Mouse (Mus musculus) skeletal muscle tissue, adult 2 months (tissue): ENCODE measurements around the gene Cep128.
A peak's percentile ranks its signal among the peaks of the same experiment; 100 is the strongest.
"Not testable (repeated sequence)": the region's sequence is repeated elsewhere in the genome, so short reads cannot be mapped to it uniquely, and the experiment has no call there.

Experiments
- DNase-seq: peaks from one replicate; pipeline ENCODE4 v3.0.0-alpha.2; 2012; ENCODE audit warnings: low read depth, low spot score

The Cep128 gene

GRCm38 (mm10) chr12:91063337-91064015 lies 320.7 kb downstream of the Cep128 start:
- no peak for DNase-seq

GRCm38 (mm10) chr12:91062681-91063080 lies 321.5 kb downstream of the Cep128 start:
- DNase-seq, result no peak

- DNase-seq, result no peak
These were observed 324.4 kb downstream of the Cep128 start for GRCm38 (mm10) chr12:91059704-91060318.

- no peak for DNase-seq
These were observed 327.3 kb downstream of the Cep128 start for GRCm38 (mm10) chr12:91056885-91057284.

- no peak for DNase-seq
These were observed 331.9 kb downstream of the Cep128 start for GRCm38 (mm10) chr12:91052301-91052700.

GRCm38 (mm10) chr12:91050593-91051325 lies 333.4 kb downstream of the Cep128 start:
- DNase-seq, result peak; percentile 33

- no peak for DNase-seq
These were observed 342.8 kb downstream of the Cep128 start for GRCm38 (mm10) chr12:91041363-91041762.

GRCm38 (mm10) chr12:91040267-91040905 lies 343.8 kb downstream of the Cep128 start:
- peak; percentile 48 for DNase-seq

GRCm38 (mm10) chr12:91029116-91029515 lies 355.1 kb downstream of the Cep128 start:
- DNase-seq, result no peak

- DNase-seq, result peak; percentile 25
These were observed 356.5 kb downstream of the Cep128 start for GRCm38 (mm10) chr12:91027681-91028080.

- no peak for DNase-seq
These were observed 357.1 kb downstream of the Cep128 start for GRCm38 (mm10) chr12:91027100-91027499.

- no peak for DNase-seq
These were observed 369.1 kb downstream of the Cep128 start for GRCm38 (mm10) chr12:91015075-91015474.

- no peak for DNase-seq
These were observed 371.2 kb downstream of the Cep128 start for GRCm38 (mm10) chr12:91013043-91013442.

- no peak for DNase-seq
These were observed 372.0 kb downstream of the Cep128 start for GRCm38 (mm10) chr12:91012184-91012583.

- peak; percentile 8 for DNase-seq
These were observed 375.5 kb downstream of the Cep128 start for GRCm38 (mm10) chr12:91008736-91009135.

GRCm38 (mm10) chr12:91008170-91008569 lies 376.0 kb downstream of the Cep128 start:
- no peak for DNase-seq

GRCm38 (mm10) chr12:90997539-90997938 lies 386.7 kb downstream of the Cep128 start:
- DNase-seq, result no peak

GRCm38 (mm10) chr12:90993331-90993730 lies 390.9 kb downstream of the Cep128 start:
- peak; percentile 70 for DNase-seq

- DNase-seq, result no peak
These were observed 396.4 kb downstream of the Cep128 start for GRCm38 (mm10) chr12:90987782-90988181.

- DNase-seq, result no peak
These were observed 396.9 kb downstream of the Cep128 start for GRCm38 (mm10) chr12:90987259-90987658.

GRCm38 (mm10) chr12:90982018-90982417 lies 402.2 kb downstream of the Cep128 start:
- no peak for DNase-seq

- not testable (repeated sequence) for DNase-seq
These were observed 407.8 kb downstream of the Cep128 start for GRCm38 (mm10) chr12:90976406-90976805.
